Mouse (Mus musculus) brain, embryonic 14.5 days (tissue): ENCODE data around the gene Tdrd7.

ENCODE experiments used
- CTCF ChIP-seq: fragments of 200-500 bp; IDR thresholded peaks from 2 replicates; pipeline ENCODE4 v1.5.1; 2012; ENCODE audit warnings: inconsistent platforms, mild to moderate bottlenecking, moderate library complexity, borderline replicate concordance; ENCODE audit not compliant: insufficient read depth, insufficient read length; ENCODE audit errors: extremely low read depth
- POLR2A ChIP-seq: fragments of 200-500 bp; IDR thresholded peaks from 2 replicates; pipeline ENCODE4 v1.6.1; 2012; ENCODE audit warnings: mild to moderate bottlenecking, inconsistent platforms, borderline replicate concordance; ENCODE audit not compliant: poor library complexity, insufficient read depth, insufficient read length, severe bottlenecking; ENCODE audit errors: extremely low read depth

GRCm38 (mm10) chr4:46028781-46029180 is 63.6 kb downstream of the Tdrd7 start:
- TF ChIP-seq CTCF, result no peak
- no peak for TF ChIP-seq POLR2A
